Comparison of ENCODE assay signal across 16 mouse cellular contexts in genomic region chr3:84218498-84218897, GRCm38 (mm10). TPM values are rescaled to one million over a fixed set of nuclear protein-coding genes. Genes with fewer than 3 reads are reported as not detected.
DNase-seq lines count a peak whose midpoint lies in the region; ATAC-seq and TF ChIP-seq lines count a peak whose summit lies in the region.
"Had no signal": no experiment of that assay in that cellular context is flagged by ENCODE, and none has a peak within 500 bp of the region (broad histone marks: within the 10 kb centered on the region; RNA-seq: fewer than 3 reads in every experiment).

No protein-coding gene starts in this region.

- ATAC-seq in embryonic facial prominence, embryonic 15.5 days (ENCODE audit: insufficient number of reproducible peaks, low FRiP score, low TSS enrichment, low read depth) = no peak
- no peak for ATAC-seq in hindbrain, embryonic 14.5 days (ENCODE audit: low FRiP score)
- no peak for ATAC-seq in midbrain, postnatal 0 days (ENCODE audit: low FRiP score)
- ATAC-seq: activated CD4-positive, CD25-positive, alpha-beta regulatory T cell, adult 4 months had no signal

- no peak overlapping the region for H3K9ac ChIP-seq in embryonic facial prominence, embryonic 15.5 days
- peak overlapping the region; percentile 69 for H3K9ac ChIP-seq in hindbrain, embryonic 14.5 days
- peak overlapping the region; percentile 47 for H3K9ac ChIP-seq in midbrain, postnatal 0 days (replicated peaks; ENCODE audit: low read length, poor library complexity, severe bottlenecking)

- peak overlapping the region; percentile 15; the same call in 1 of the 2 replicates for H3K4me2 ChIP-seq in embryonic facial prominence, embryonic 15.5 days (replicated peaks)
- H3K4me2 ChIP-seq in hindbrain, embryonic 14.5 days (replicated peaks) = peak overlapping the region; percentile 58
- peak overlapping the region; percentile 63 for H3K4me2 ChIP-seq in midbrain, postnatal 0 days (ENCODE audit: low read depth, low read length, poor library complexity, severe bottlenecking)

- intact Hi-C loops in left cerebral cortex, postnatal 4 days (cut with DNase I) = loop anchor here (5.0 kb wide), 2 partner anchors 39 to 84 kb away; no protein-coding TSS in a partner anchor

- H3K27ac ChIP-seq in cerebellum, adult 2 months (ENCODE audit: insufficient read depth, low read length) = no peak overlapping the region
- H3K27ac ChIP-seq in embryonic facial prominence, embryonic 15.5 days (replicated peaks) = 0 out of 2 replicates have a peak overlapping the region, but pooled peaks have one; percentile 22
- 0 out of 2 replicates have a peak overlapping the region, but pooled peaks have one; percentile 93 for H3K27ac ChIP-seq in hindbrain, embryonic 14.5 days
- no peak overlapping the region for H3K27ac ChIP-seq in midbrain, postnatal 0 days (ENCODE audit: low read depth, low read length)
- H3K27ac ChIP-seq: heart, adult 2 months had no signal

- H3K9me3 ChIP-seq in embryonic facial prominence, embryonic 15.5 days (replicated peaks) = no peaks in the 10 kb centered on the region
- H3K9me3 ChIP-seq in hindbrain, embryonic 14.5 days (ENCODE audit: control insufficient read depth, low read length) = no peaks in the 10 kb centered on the region
- H3K9me3 ChIP-seq in midbrain, postnatal 0 days (ENCODE audit: low read length) = no peaks in the 10 kb centered on the region
- H3K9me3 ChIP-seq: G1E had no signal

- no peak for DNase-seq in cerebellum, adult 2 months
- DNase-seq in cerebellum, adult 18-20 months = no peak
- no peak for DNase-seq in hindbrain, embryonic 14.5 days (ENCODE audit: low spot score)
- no peak for DNase-seq in midbrain, postnatal 0 days (ENCODE audit: low spot score)
- no peak for DNase-seq in urinary bladder, adult 2 months (ENCODE audit: low spot score)
- DNase-seq in left cerebral cortex, postnatal 4 days = no peak
- DNase-seq in spleen, postnatal 10 days (ENCODE audit: low spot score in 2 of 2) = no peak
- DNase-seq: heart, postnatal 4 days; layer of hippocampus, postnatal 36 days; spleen, adult 18-20 months; thymus, postnatal 14 days had no signal

- peaks cover 18% of the 10 kb centered on the region for H3K4me1 ChIP-seq in cerebellum, adult 2 months (ENCODE audit: control insufficient read depth, insufficient read depth, low read length)
- peaks cover 68% of the 10 kb centered on the region for H3K4me1 ChIP-seq in embryonic facial prominence, embryonic 15.5 days
- H3K4me1 ChIP-seq in hindbrain, embryonic 14.5 days (replicated peaks; ENCODE audit: control insufficient read depth, insufficient read depth, low read length) = peaks cover 65% of the 10 kb centered on the region
- peaks cover 25% of the 10 kb centered on the region for H3K4me1 ChIP-seq in midbrain, postnatal 0 days (ENCODE audit: insufficient read depth, low read length)

- no peaks in the 10 kb centered on the region for H3K36me3 ChIP-seq in embryonic facial prominence, embryonic 15.5 days
- H3K36me3 ChIP-seq in hindbrain, embryonic 14.5 days (replicated peaks; ENCODE audit: control insufficient read depth, insufficient read depth) = no peaks in the 10 kb centered on the region
- no peaks in the 10 kb centered on the region for H3K36me3 ChIP-seq in midbrain, postnatal 0 days (ENCODE audit: insufficient read depth, low read length)
- H3K36me3 ChIP-seq: G1E had no signal

- TF ChIP-seq CTCF in cerebellum, adult 2 months (IDR thresholded peaks at IDR 0.05; ENCODE audit: borderline replicate concordance, insufficient read depth, low read depth, low read length) = no peak
- TF ChIP-seq CTCF in midbrain, postnatal 0 days (IDR thresholded peaks at IDR 0.05) = no peak

- H3K27me3 ChIP-seq in cerebellum, adult 2 months (ENCODE audit: control insufficient read depth, insufficient read depth, low read length) = no peaks in the 10 kb centered on the region
- no peaks in the 10 kb centered on the region for H3K27me3 ChIP-seq in embryonic facial prominence, embryonic 15.5 days
- no peaks in the 10 kb centered on the region for H3K27me3 ChIP-seq in hindbrain, embryonic 14.5 days (ENCODE audit: control insufficient read depth, insufficient read depth, low read length)
- H3K27me3 ChIP-seq in midbrain, postnatal 0 days (ENCODE audit: insufficient read depth, low read length) = no peaks in the 10 kb centered on the region

- peak overlapping the region; percentile 89 for H3K4me3 ChIP-seq in cerebellum, adult 2 months (replicated peaks; ENCODE audit: insufficient read depth, low read depth, low read length)
- no peak overlapping the region for H3K4me3 ChIP-seq in embryonic facial prominence, embryonic 15.5 days (replicated peaks)
- peak overlapping the region; percentile 43 for H3K4me3 ChIP-seq in hindbrain, embryonic 14.5 days (replicated peaks; ENCODE audit: low read length)
- H3K4me3 ChIP-seq in midbrain, postnatal 0 days (ENCODE audit: low read depth, low read length) = peak overlapping the region; percentile 68
- H3K4me3 ChIP-seq: heart, adult 2 months had no signal

- 27% methylated on average over 2 of the region's 2 CpGs for WGBS in cerebellum, adult 2 months
- 27% methylated on average over 2 of the region's 2 CpGs for WGBS in embryonic facial prominence, embryonic 15.5 days
- WGBS in hindbrain, embryonic 14.5 days = 45% methylated on average over 2 of the region's 2 CpGs
- 41% methylated on average over 2 of the region's 2 CpGs for WGBS in midbrain, postnatal 0 days

- TF ChIP-seq POLR2A in cerebellum, adult 2 months (IDR thresholded peaks at IDR 0.05; ENCODE audit: borderline replicate concordance, insufficient read depth, low read length) = no peak

RNA-seq across cellular contexts. Expression of gene Gm6525, which starts 44.6 kb away (rescaled TPM):
- polyA plus RNA-seq in cerebellum, adult 2 months (2012; rRNA removed) = not detected in 2 replicates
- polyA plus RNA-seq in embryonic facial prominence, embryonic 15.5 days (2015; fragmentation: Nextera tagmentation; extraction: Ambion mirVana) = 1.6 and 1.7 TPM in 2 replicates
- polyA plus RNA-seq in hindbrain, embryonic 14.5 days (2014; fragmentation: Nextera tagmentation; extraction: Ambion mirVana) = 0.74 and 2.7 TPM in 2 replicates
- 0.90 TPM in 1 of 2 replicates, not detected in the other for total RNA-seq in midbrain, postnatal 0 days (2014; rRNA removed)
- polyA plus RNA-seq in midbrain, postnatal 0 days (2015; fragmentation: Nextera tagmentation; extraction: Ambion mirVana) = 1.0 and 2.2 TPM in 2 replicates
- polyA plus RNA-seq in urinary bladder, adult 2 months (2012; rRNA removed) = not detected in 2 replicates
- not detected for total RNA-seq in left cerebral cortex, postnatal 4 days (2021)
- total RNA-seq: common myeloid progenitor, adult 5-6 weeks; heart, adult 2 months; heart, postnatal 4 days; layer of hippocampus, postnatal 36 days had no signal
- polyA plus RNA-seq: activated CD4-positive, CD25-positive, alpha-beta regulatory T cell, adult 4 months; G1E; heart, adult 2 months had no signal

Comparison
In these comparisons a context has a peak if more than half of its experiments do, and no peak if none do; other contexts are left out.
1. H3K27ac ChIP-seq: peak in embryonic facial prominence, embryonic 15.5 days (single experiment) and hindbrain, embryonic 14.5 days (single experiment); none in cerebellum, adult 2 months (single experiment) and midbrain, postnatal 0 days (single experiment).
2. Peak in every context shown above with its lines, with median percentiles within 50 percentile points of each other: H3K4me2 ChIP-seq.